Mouse (Mus musculus) forelimb bud, embryonic 11.5 days (tissue): ENCODE data around the gene Eea1.
"Not testable (repeated sequence)": the region's sequence is repeated elsewhere in the genome, so short reads cannot be mapped to it uniquely, and the experiment has no call there.

Experiments used
- DNase-seq: peaks from one replicate; pipeline ENCODE4 v3.0.0-alpha.2; 2012; ENCODE audit warnings: low read depth, low spot score

Eea1 gene

GRCm38 (mm10) chr10:95940046-95940900 is at the start of gene Eea1:
Gene Eea1 (plus strand): TSS chr10:95940650.
- DNase-seq, result peak; percentile 91

- DNase-seq, result no peak
Measured at GRCm38 (mm10) chr10:95891214-95891960, 49.1 kb upstream of the Eea1 start.

GRCm38 (mm10) chr10:95892132-95892531 is 48.3 kb upstream of the Eea1 start:
- DNase-seq, result no peak

- DNase-seq, result no peak
Measured at GRCm38 (mm10) chr10:95893291-95893932, 47.0 kb upstream of the Eea1 start.

- no peak for DNase-seq
Measured at GRCm38 (mm10) chr10:95894036-95894855, 46.2 kb upstream of the Eea1 start.

- DNase-seq, result peak; percentile 68
Measured at GRCm38 (mm10) chr10:95894856-95895386, 45.5 kb upstream of the Eea1 start.

GRCm38 (mm10) chr10:95898471-95899154 is 41.8 kb upstream of the Eea1 start:
- DNase-seq, result peak; percentile 42

- no peak for DNase-seq
Measured at GRCm38 (mm10) chr10:95904668-95905067, 35.8 kb upstream of the Eea1 start.

- DNase-seq, result no peak
Measured at GRCm38 (mm10) chr10:95909246-95909909, 31.1 kb upstream of the Eea1 start.

GRCm38 (mm10) chr10:95911016-95911415 is 29.4 kb upstream of the Eea1 start:
- peak; percentile 27 for DNase-seq

GRCm38 (mm10) chr10:95914434-95915174 is 25.8 kb upstream of the Eea1 start:
- DNase-seq, result no peak

- DNase-seq, result peak; percentile 29
Measured at GRCm38 (mm10) chr10:95918716-95919115, 21.7 kb upstream of the Eea1 start.

- no peak for DNase-seq
Measured at GRCm38 (mm10) chr10:95923263-95924217, 16.9 kb upstream of the Eea1 start.

GRCm38 (mm10) chr10:95933631-95934030 is 6.8 kb upstream of the Eea1 start:
- DNase-seq, result not testable (repeated sequence)

GRCm38 (mm10) chr10:95940901-95941767 is 684 bp downstream of the Eea1 start:
- peak; percentile 14 for DNase-seq

- no peak for DNase-seq
Measured at GRCm38 (mm10) chr10:95941768-95942425, 1.4 kb downstream of the Eea1 start.

GRCm38 (mm10) chr10:95945086-95945485 is 4.6 kb downstream of the Eea1 start:
- DNase-seq, result no peak
